23 mouse cellular contexts compared by ENCODE assay signal in the genomic region with DNA sequence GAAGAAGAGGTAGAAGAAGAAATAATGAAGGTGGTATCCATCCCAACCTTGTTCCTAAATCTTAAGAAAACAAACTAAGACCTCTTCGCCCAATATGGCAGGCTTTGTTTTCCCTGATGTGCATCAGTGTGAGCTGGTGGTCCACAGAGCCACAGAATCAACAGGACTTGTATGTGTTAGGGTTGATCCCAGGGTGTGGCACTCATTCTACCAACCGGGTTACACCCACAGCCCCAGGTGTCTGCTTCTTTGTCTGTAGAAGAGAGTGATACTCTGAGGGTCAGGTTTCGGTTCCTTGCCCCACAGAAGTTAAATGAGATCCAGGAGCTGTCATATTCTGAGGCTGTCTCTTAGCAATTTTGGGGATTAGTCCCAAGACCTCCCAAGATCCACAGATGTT. TPM values are rescaled to one million over a fixed set of nuclear protein-coding genes. Genes with fewer than 3 reads are reported as not detected.
"Had no signal": no experiment of that assay in that cellular context is flagged by ENCODE, and none has a peak within 500 bp of the region (broad histone marks: within the 10 kb centered on the region; RNA-seq: fewer than 3 reads in every experiment).

No protein-coding gene starts in this region.

- H3K4me1 ChIP-seq: lung, embryonic 15.5 days; megakaryocyte, embryonic 14.5 days; midbrain, embryonic 13.5 days; neural tube, embryonic 12.5 days; stomach, embryonic 15.5 days had no signal

- H3K9ac ChIP-seq: liver, postnatal 0 days; lung, embryonic 15.5 days; midbrain, embryonic 13.5 days; midbrain, embryonic 15.5 days; neural tube, embryonic 12.5 days; stomach, embryonic 15.5 days had no signal

- ATAC-seq: liver, postnatal 0 days; lung, postnatal 0 days; midbrain, embryonic 13.5 days; midbrain, embryonic 15.5 days had no signal

- DNase-seq: liver, postnatal 0 days; lung, adult 2 months; lung, postnatal 14 days; lung, postnatal 36 days; right cerebral cortex, postnatal 14 days; spleen, adult 18-20 months; thymus, adult 2 months; thymus, postnatal 25 days had no signal

- H3K4me2 ChIP-seq: lung, embryonic 15.5 days; midbrain, embryonic 11.5 days; midbrain, embryonic 13.5 days; midbrain, embryonic 15.5 days; neural tube, embryonic 12.5 days; stomach, embryonic 15.5 days had no signal

- H3K4me3 ChIP-seq: lung, embryonic 15.5 days; megakaryocyte, embryonic 14.5 days; midbrain, embryonic 13.5 days; midbrain, embryonic 15.5 days; neural tube, embryonic 12.5 days; stomach, embryonic 15.5 days had no signal

- H3K36me3 ChIP-seq: lung, embryonic 15.5 days; midbrain, embryonic 13.5 days; midbrain, embryonic 15.5 days; neural tube, embryonic 12.5 days; stomach, embryonic 15.5 days had no signal

- H3K27ac ChIP-seq: lung, embryonic 15.5 days; macrophage; midbrain, embryonic 13.5 days; midbrain, embryonic 15.5 days; neural tube, embryonic 12.5 days; stomach, embryonic 15.5 days; stomach, postnatal 0 days had no signal

- H3K9me3 ChIP-seq: lung, embryonic 15.5 days; midbrain, embryonic 13.5 days; midbrain, embryonic 15.5 days; neural tube, embryonic 12.5 days; stomach, embryonic 15.5 days had no signal

- H3K27me3 ChIP-seq: lung, embryonic 15.5 days; midbrain, embryonic 13.5 days; midbrain, embryonic 15.5 days; neural tube, embryonic 12.5 days; stomach, embryonic 15.5 days had no signal

RNA-seq across cellular contexts. Expression of a gene that starts 16.2 kb away (rescaled TPM):
- total RNA-seq: megakaryocyte progenitor cell, adult 5-6 weeks; monocyte, adult 5-6 weeks; neutrophil, adult 5-6 weeks had no signal
- polyA plus RNA-seq: liver, postnatal 0 days; lung, postnatal 0 days; macrophage had no signal

RNA-seq across cellular contexts. Expression of a gene that starts 27.7 kb away (rescaled TPM):
- total RNA-seq: megakaryocyte progenitor cell, adult 5-6 weeks; monocyte, adult 5-6 weeks; neutrophil, adult 5-6 weeks had no signal
- polyA plus RNA-seq: liver, postnatal 0 days; lung, embryonic 15.5 days; lung, postnatal 0 days; macrophage; midbrain, embryonic 13.5 days; neural tube, embryonic 14.5 days; stomach, embryonic 15.5 days had no signal

RNA-seq across cellular contexts. Expression of a gene that starts 52.6 kb away (rescaled TPM):
- total RNA-seq: megakaryocyte progenitor cell, adult 5-6 weeks; monocyte, adult 5-6 weeks had no signal
- polyA plus RNA-seq: liver, postnatal 0 days; macrophage; midbrain, embryonic 11.5 days; midbrain, embryonic 13.5 days; midbrain, embryonic 15.5 days; midbrain, postnatal 0 days; neural tube, embryonic 12.5 days; neural tube, embryonic 14.5 days had no signal
